ENCODE assay signal across 24 mouse cellular contexts in genomic region chr6:145553226-145553625, GRCm38 (mm10).
DNase-seq lines count a peak whose midpoint lies in the region; ATAC-seq and TF ChIP-seq lines count a peak whose summit lies in the region.
"Had no signal": no experiment of that assay in that cellular context is flagged by ENCODE, and none has a peak within 500 bp of the region (broad histone marks: within the 10 kb centered on the region; RNA-seq: fewer than 3 reads in every experiment).

No protein-coding gene starts in this region.

- ATAC-seq in liver, embryonic 12.5 days = no peak
- peak; percentile 70 for ATAC-seq in megakaryocyte progenitor cell, adult 5-6 weeks (replicated peaks; ENCODE audit: poor library complexity)
- ATAC-seq: forebrain, embryonic 15.5 days; inflammation-experienced regulatory T-cells, adult 6 months; midbrain, embryonic 13.5 days had no signal

- H3K9ac ChIP-seq in liver, embryonic 12.5 days = no peak overlapping the region
- H3K9ac ChIP-seq: embryonic facial prominence, embryonic 13.5 days; forebrain, embryonic 15.5 days; hindbrain, embryonic 12.5 days; liver, embryonic 14.5 days; midbrain, embryonic 13.5 days; neural tube, embryonic 13.5 days had no signal

- WGBS in liver, embryonic 12.5 days (ENCODE audit: insufficient replicate concordance) = 45% methylated on average over 7 of the region's 7 CpGs

- H3K27me3 ChIP-seq in liver, embryonic 12.5 days (replicated peaks) = no peaks in the 10 kb centered on the region
- H3K27me3 ChIP-seq: embryonic facial prominence, embryonic 13.5 days; forebrain, embryonic 15.5 days; hindbrain, embryonic 12.5 days; midbrain, embryonic 13.5 days; neural tube, embryonic 13.5 days had no signal

- H3K9me3 ChIP-seq in liver, embryonic 12.5 days (replicated peaks) = no peaks in the 10 kb centered on the region
- H3K9me3 ChIP-seq: embryonic facial prominence, embryonic 13.5 days; forebrain, embryonic 15.5 days; midbrain, embryonic 13.5 days; neural tube, embryonic 13.5 days had no signal

- no peak overlapping the region for H3K4me3 ChIP-seq in liver, embryonic 12.5 days
- no peak overlapping the region for H3K4me3 ChIP-seq in bone marrow macrophage, adult 2 months (ENCODE audit: insufficient read depth, low read length)
- H3K4me3 ChIP-seq: embryonic facial prominence, embryonic 13.5 days; forebrain, embryonic 15.5 days; hindbrain, embryonic 12.5 days; midbrain, embryonic 13.5 days; neural tube, embryonic 13.5 days had no signal

- H3K27ac ChIP-seq in liver, embryonic 12.5 days = no peak overlapping the region
- peak overlapping the region; percentile 67 for H3K27ac ChIP-seq in bone marrow macrophage, adult 2 months (ENCODE audit: insufficient read depth, low read depth, low read length)
- H3K27ac ChIP-seq: embryonic facial prominence, embryonic 13.5 days; forebrain, embryonic 15.5 days; hindbrain, embryonic 12.5 days; liver, embryonic 14.5 days; midbrain, embryonic 13.5 days; neural tube, embryonic 13.5 days; stomach, postnatal 0 days had no signal

- DNase-seq in liver (peak; percentile 15), 416B (ENCODE audit: low read depth) (peak; percentile 44)
- no peak for DNase-seq in right cerebral cortex, postnatal 25 days
- no peak for DNase-seq in layer of hippocampus, postnatal 25 days (ENCODE audit: extremely low spot score in 1 of 2, low spot score in 1 of 2)
- DNase-seq: adrenal gland, adult 8-10 months; cerebellum, adult 9-11 months; gastrocnemius, postnatal 36 days; heart, postnatal 10 days; kidney, adult 9 months; kidney, postnatal 4 days; layer of hippocampus, adult 9-11 months; spleen, adult 18-20 months had no signal

- TF ChIP-seq CTCF in bone marrow macrophage, adult 2 months (IDR thresholded peaks at IDR 0.05; ENCODE audit: low read depth, low read length) = no peak

- H3K4me1 ChIP-seq in liver, embryonic 12.5 days = peaks cover 11% of the 10 kb centered on the region
- H3K4me1 ChIP-seq in bone marrow macrophage, adult 2 months (ENCODE audit: control insufficient read depth, insufficient read depth, low read length) = peaks cover 18% of the 10 kb centered on the region
- H3K4me1 ChIP-seq: forebrain, embryonic 15.5 days; midbrain, embryonic 13.5 days had no signal

- no peaks in the 10 kb centered on the region for H3K36me3 ChIP-seq in liver, embryonic 12.5 days
- H3K36me3 ChIP-seq: embryonic facial prominence, embryonic 13.5 days; forebrain, embryonic 15.5 days; hindbrain, embryonic 12.5 days; midbrain, embryonic 13.5 days; neural tube, embryonic 13.5 days had no signal

- no peak for TF ChIP-seq POLR2A in bone marrow macrophage, adult 2 months (IDR thresholded peaks at IDR 0.05; ENCODE audit: borderline replicate concordance, low read depth, low read length)

- H3K4me2 ChIP-seq in liver, embryonic 12.5 days = no peak overlapping the region
- H3K4me2 ChIP-seq: embryonic facial prominence, embryonic 13.5 days; forebrain, embryonic 15.5 days; heart, embryonic 11.5 days; hindbrain, embryonic 12.5 days; midbrain, embryonic 13.5 days; neural tube, embryonic 13.5 days had no signal

Comparison
In these comparisons a context has a peak if more than half of its experiments do, and no peak if none do; other contexts are left out.
1. DNase-seq: peak in liver (single experiment) and 416B (single experiment); none in right cerebral cortex, postnatal 25 days (single experiment) and layer of hippocampus, postnatal 25 days (0 of 2).